In the genomic region with DNA sequence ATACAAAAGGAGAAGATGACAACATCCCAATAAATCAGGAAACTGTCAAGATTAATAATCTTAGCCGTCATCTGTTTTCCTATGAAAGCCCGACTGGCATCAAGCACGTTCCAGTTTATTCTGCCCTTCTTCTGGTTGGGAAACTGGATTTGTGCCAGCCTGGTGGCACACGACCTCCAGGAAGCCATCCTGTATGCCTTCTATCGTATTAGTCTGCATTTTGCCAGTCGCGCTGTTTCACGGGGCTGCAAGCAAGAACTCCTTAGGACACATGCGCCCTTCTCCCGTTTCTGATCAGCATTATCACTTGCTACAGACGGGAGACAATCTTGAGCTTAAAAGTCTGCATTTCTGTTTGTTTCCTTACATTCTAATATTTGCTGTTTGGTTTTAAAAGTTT, we compare ENCODE assay signal across 9 mouse cellular contexts.
DNase-seq lines count a peak whose midpoint lies in the region; ATAC-seq and TF ChIP-seq lines count a peak whose summit lies in the region.
"Had no signal": no experiment of that assay in that cellular context is flagged by ENCODE, and none has a peak within 500 bp of the region (broad histone marks: within the 10 kb centered on the region; RNA-seq: fewer than 3 reads in every experiment).

No protein-coding gene starts in this region.

- H3K4me3 ChIP-seq in hindbrain, embryonic 15.5 days: no peak overlapping the region
- H3K4me3 ChIP-seq: megakaryocyte, embryonic 14.5 days had no signal

- ATAC-seq in hindbrain, embryonic 15.5 days (ENCODE audit: low FRiP score, low read depth): no peak

- peaks cover 13% of the 10 kb centered on the region; the same call in 1 of the 2 replicates for H3K4me1 ChIP-seq in hindbrain, embryonic 15.5 days (replicated peaks)

- H3K27me3 ChIP-seq in hindbrain, embryonic 15.5 days: no peaks in the 10 kb centered on the region
- H3K27me3 ChIP-seq: megakaryocyte, embryonic 14.5 days had no signal

- H3K27ac ChIP-seq in hindbrain, embryonic 15.5 days (replicated peaks): peak overlapping the region; percentile 18

- no peak for TF ChIP-seq CTCF in brain, embryonic 14.5 days (IDR thresholded peaks at IDR 0.05; ENCODE audit: borderline replicate concordance, extremely low read depth, insufficient read depth, insufficient read length)

- 42% methylated on average over 11 of the region's 11 CpGs for WGBS in hindbrain, embryonic 15.5 days

- DNase-seq in layer of hippocampus, postnatal 36 days: peak; percentile 1 to 6
- DNase-seq in layer of hippocampus, adult 9-11 months: no peak
- DNase-seq in brain, embryonic 14.5 days (ENCODE audit: low read depth): peak; percentile 80
- DNase-seq in right cerebral cortex, postnatal 25 days: peak; percentile 11
- no peak for DNase-seq in yolk sac, embryonic 10.5 days (ENCODE audit: low spot score)
- DNase-seq in adrenal gland, postnatal 4 days (ENCODE audit: low spot score in 2 of 2): no peak

- no peak overlapping the region for H3K4me2 ChIP-seq in hindbrain, embryonic 15.5 days
- H3K4me2 ChIP-seq: heart, embryonic 11.5 days had no signal

- H3K9ac ChIP-seq in hindbrain, embryonic 15.5 days: no peak overlapping the region

- no peaks in the 10 kb centered on the region for H3K9me3 ChIP-seq in hindbrain, embryonic 15.5 days
- H3K9me3 ChIP-seq: megakaryocyte, embryonic 14.5 days had no signal

- TF ChIP-seq POLR2A in brain, embryonic 14.5 days (IDR thresholded peaks at IDR 0.05; ENCODE audit: borderline replicate concordance, extremely low read depth, insufficient read depth, insufficient read length, poor library complexity, severe bottlenecking): no peak

- H3K36me3 ChIP-seq in hindbrain, embryonic 15.5 days: no peaks in the 10 kb centered on the region

Comparison
In these comparisons a context has a peak if more than half of its experiments do, and no peak if none do; other contexts are left out.
1. DNase-seq: peak in layer of hippocampus, postnatal 36 days (2 of 2), brain, embryonic 14.5 days (single experiment) and right cerebral cortex, postnatal 25 days (single experiment); none in layer of hippocampus, adult 9-11 months (single experiment), yolk sac, embryonic 10.5 days (single experiment) and adrenal gland, postnatal 4 days (0 of 2).